Mouse (Mus musculus) embryonic facial prominence, embryonic 11.5 days (tissue): Measurements from ENCODE around the gene Tsn. TPM values are rescaled to one million over a fixed set of nuclear protein-coding genes. Genes with fewer than 3 reads are reported as not detected.
A peak's percentile ranks its signal among the peaks of the same experiment; 100 is the strongest.

ENCODE experiments used
- ATAC-seq: fragments of 200-750 bp; cut with Nextera tagmentation; replicated peaks from 2 replicates; pipeline ENCODE4 v1.8.0; 2017; ENCODE audit warnings: low read depth; ENCODE audit not compliant: insufficient number of reproducible peaks, low FRiP score, low TSS enrichment
- DNase-seq: peaks from one replicate; pipeline ENCODE4 v3.0.0-alpha.2; 2015; ENCODE audit warnings: low spot score
- H3K27ac ChIP-seq: fragments of 300-500 bp; sonication (generic); replicated peaks from 2 replicates; pipeline ENCODE4 v1.5.1; 2014; ENCODE audit warnings: mild to moderate bottlenecking, low read depth, low read length, control low read depth
- H3K27me3 ChIP-seq: fragments of 300-500 bp; sonication (generic); 2 replicates; pipeline ENCODE4 v1.6.1; 2014; ENCODE audit warnings: mild to moderate bottlenecking, low read length, moderate library complexity, mixed read lengths; ENCODE audit not compliant: control insufficient read depth, insufficient read depth
- H3K36me3 ChIP-seq: fragments of 300-500 bp; sonication (generic); replicated peaks from 2 replicates; pipeline ENCODE4 v1.6.1; 2014; ENCODE audit warnings: low read depth, mild to moderate bottlenecking, low read length, moderate library complexity, mixed read lengths; ENCODE audit not compliant: control insufficient read depth, insufficient read depth
- H3K4me1 ChIP-seq: fragments of 300-500 bp; sonication (generic); 2 replicates; pipeline ENCODE4 v1.6.1; 2014; ENCODE audit warnings: low read length, mixed read lengths; ENCODE audit not compliant: control insufficient read depth, insufficient read depth
- H3K4me2 ChIP-seq: fragments of 300-500 bp; sonication (generic); 2 replicates; pipeline ENCODE4 v1.6.1; 2014; ENCODE audit warnings: low read depth, mild to moderate bottlenecking, control low read depth, low read length, moderate library complexity
- H3K4me3 ChIP-seq: fragments of 300-500 bp; sonication (generic); 2 replicates; pipeline ENCODE4 v1.5.1; 2014; ENCODE audit warnings: low read depth, low read length, control low read depth
- H3K9ac ChIP-seq: fragments of 300-500 bp; sonication (generic); replicated peaks from 2 replicates; pipeline ENCODE4 v1.6.1; 2014; ENCODE audit warnings: mild to moderate bottlenecking, control low read depth, low read length
- H3K9me3 ChIP-seq: fragments of 300-500 bp; sonication (generic); replicated peaks from 2 replicates; pipeline ENCODE4 v1.6.1; 2016; ENCODE audit warnings: mild to moderate bottlenecking, low read length, inconsistent platforms, mixed read lengths; ENCODE audit not compliant: control insufficient read depth
- WGBS: fragments of 180-500 bp; shearing (Covaris S2); extraction: QIAGEN DNeasy Blood & Tissue Kit; methylation state at CpG from one replicate; pipeline ENCODE4 v1.1.7; 2014; 5-methylcytosine and 5-hydroxymethylcytosine counted together
- polyA plus RNA-seq: library from polyadenylated mRNA; unstranded; fragments of >200 nt; fragmentation: Nextera tagmentation; extraction: Ambion mirVana; gene quantifications from 2 replicates; pipeline ENCODE4 v1.2.1, GENCODE M21; 2014

Gene Tsn
- polyA plus RNA-seq, 1 experiment from 2014 or later = 403 TPM

- Histone ChIP-seq H3K27me3 (no peaks in the 10 kb centered on the region), H3K4me3 (peak within 1 kb of the TSS; percentile 85), H3K27ac (no peak within 1 kb of the TSS), H3K9me3 (no peaks in the 10 kb centered on the region), H3K9ac (peak within 1 kb of the TSS; percentile 85), H3K36me3 (no peaks in the 10 kb centered on the region), H3K4me2 (peak within 1 kb of the TSS; percentile 78), H3K4me1 (no peaks in the 10 kb centered on the region; the same call in 1 of the 2 replicates)
- DNase-seq (peak; percentile 98), ATAC-seq (peak; percentile 92)
- WGBS = under 1% methylated on average over 37 of the region's 37 CpGs
Observed at GRCm38 (mm10) chr1:118321661-118322201, 10.2 kb upstream of the Tsn start, which contains the start of gene Nifk. Gene Nifk (plus strand): TSS chr1:118321839.

GRCm38 (mm10) chr1:118320696-118321095, 9.2 kb upstream of the Tsn start:
- Histone ChIP-seq H3K9ac (no peak overlapping the region), H3K4me1 (no peaks in the 10 kb centered on the region; the same call in 1 of the 2 replicates), H3K4me3 (no peak overlapping the region), H3K27me3 (no peaks in the 10 kb centered on the region), H3K4me2 (no peak overlapping the region), H3K27ac (no peak overlapping the region), H3K9me3 (no peaks in the 10 kb centered on the region), H3K36me3 (no peaks in the 10 kb centered on the region)
- ATAC-seq (no peak), DNase-seq (peak; percentile 15)
- 70% methylated on average over 2 of the region's 2 CpGs for WGBS

- WGBS = under 1% methylated on average over 67 of the region's 67 CpGs
- Histone ChIP-seq H3K9ac (peak overlapping the region; percentile 81), H3K36me3 (no peaks in the 10 kb centered on the region), H3K9me3 (no peaks in the 10 kb centered on the region), H3K27ac (peak overlapping the region; percentile 78), H3K4me3 (peak overlapping the region; percentile 79), H3K27me3 (no peaks in the 10 kb centered on the region), H3K4me2 (peak overlapping the region; percentile 56), H3K4me1 (no peaks in the 10 kb centered on the region)
- DNase-seq = peak; percentile 93
- ATAC-seq = peak; percentile 100
Observed at GRCm38 (mm10) chr1:118310780-118311621, 538 bp downstream of the Tsn start.

DNA sequence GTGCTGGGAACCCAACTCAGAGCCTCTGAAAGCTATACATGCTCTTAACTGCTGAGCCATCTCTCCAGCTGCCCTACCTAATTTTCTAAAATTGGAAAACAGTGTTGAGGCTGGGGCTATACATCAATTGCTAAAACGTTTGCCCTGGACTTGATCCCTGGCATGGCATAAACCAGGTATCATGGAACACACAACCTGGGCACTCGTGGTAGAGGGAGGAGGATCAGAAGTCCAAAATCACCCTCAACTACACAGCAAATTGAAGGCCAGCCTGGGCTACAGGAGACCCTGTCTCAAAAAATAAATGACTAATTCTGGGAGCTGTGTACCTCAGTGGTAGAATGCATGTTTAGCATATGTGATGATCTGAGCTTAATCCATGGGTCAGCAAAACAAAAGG, 13.8 kb downstream of the Tsn start:
- no peaks in the 10 kb centered on the region for H3K4me1 ChIP-seq
- H3K36me3 ChIP-seq = peaks cover 2% of the 10 kb centered on the region
- H3K9me3 ChIP-seq = no peaks in the 10 kb centered on the region
- H3K9ac ChIP-seq = no peak overlapping the region
- ATAC-seq (no peak), DNase-seq (no peak)
- no peak overlapping the region for H3K4me2 ChIP-seq
- no peaks in the 10 kb centered on the region for H3K27me3 ChIP-seq
- no peak overlapping the region for H3K4me3 ChIP-seq
- no peak overlapping the region for H3K27ac ChIP-seq
- 94% methylated on average over 2 of the region's 2 CpGs for WGBS

DNA sequence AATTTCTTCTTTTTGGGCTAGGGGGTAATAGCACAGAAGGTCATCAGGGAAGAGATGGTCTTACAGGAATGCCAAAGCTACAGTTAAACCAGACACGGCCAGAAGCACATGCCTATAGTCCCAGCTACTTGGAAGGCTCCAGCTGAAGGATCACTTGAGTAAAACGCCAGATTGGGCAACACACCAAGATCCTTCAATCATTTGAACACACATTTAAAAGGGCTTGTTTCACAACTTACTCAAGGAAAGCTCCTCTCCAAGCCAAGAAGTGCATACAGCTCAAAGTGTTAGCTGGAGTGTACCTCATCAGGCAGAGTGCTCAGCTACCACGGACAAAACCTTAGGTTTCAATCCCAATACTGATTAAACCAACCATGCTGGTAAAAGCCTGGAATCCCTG, 14.9 kb downstream of the Tsn start:
- Histone ChIP-seq H3K9me3 (no peaks in the 10 kb centered on the region), H3K36me3 (peaks cover 2% of the 10 kb centered on the region), H3K4me1 (no peaks in the 10 kb centered on the region), H3K4me2 (no peak overlapping the region), H3K27me3 (no peaks in the 10 kb centered on the region), H3K9ac (no peak overlapping the region), H3K4me3 (no peak overlapping the region), H3K27ac (no peak overlapping the region)
- DNase-seq = no peak
- 83% methylated on average over 3 of the region's 3 CpGs for WGBS
- ATAC-seq = no peak

DNA sequence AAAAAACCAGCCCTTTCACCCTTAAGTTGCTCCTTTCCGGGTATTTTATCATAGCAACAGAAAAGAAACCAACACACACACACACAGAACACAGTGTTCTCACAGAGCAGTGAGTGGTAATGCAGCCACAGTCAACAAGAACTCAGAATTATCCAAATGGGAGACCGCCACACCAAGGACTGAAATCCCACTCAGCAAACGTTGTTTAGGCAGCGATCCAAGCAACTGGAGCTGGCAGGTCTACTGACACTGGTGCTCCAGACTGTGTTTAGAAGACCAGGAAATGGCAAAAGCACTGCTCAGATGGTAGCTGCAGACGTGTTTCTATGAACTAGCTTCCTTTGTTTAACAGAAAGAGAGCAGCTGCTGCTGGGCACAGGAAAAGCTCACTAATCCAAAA, 16.7 kb downstream of the Tsn start:
- Histone ChIP-seq H3K9ac (no peak overlapping the region), H3K36me3 (peaks cover 2% of the 10 kb centered on the region; the same call in 1 of the 2 replicates), H3K4me1 (no peaks in the 10 kb centered on the region), H3K27me3 (no peaks in the 10 kb centered on the region), H3K4me3 (no peak overlapping the region), H3K27ac (no peak overlapping the region), H3K9me3 (no peaks in the 10 kb centered on the region), H3K4me2 (no peak overlapping the region)
- DNase-seq (no peak), ATAC-seq (no peak)
- WGBS = 76% methylated on average over 5 of the region's 5 CpGs

- ATAC-seq (no peak), DNase-seq (no peak)
- no peak overlapping the region for H3K9ac ChIP-seq
- no peaks in the 10 kb centered on the region for H3K9me3 ChIP-seq
- WGBS = 95% methylated on average over 3 of the region's 3 CpGs
- H3K4me3 ChIP-seq = no peak overlapping the region
- H3K36me3 ChIP-seq = peaks cover 2% of the 10 kb centered on the region; the same call in 1 of the 2 replicates
- no peaks in the 10 kb centered on the region for H3K4me1 ChIP-seq
- no peak overlapping the region for H3K4me2 ChIP-seq
- H3K27me3 ChIP-seq = no peaks in the 10 kb centered on the region
- H3K27ac ChIP-seq = no peak overlapping the region
Observed at GRCm38 (mm10) chr1:118294192-118294591, 17.3 kb downstream of the Tsn start.

- Histone ChIP-seq H3K27me3 (no peaks in the 10 kb centered on the region), H3K4me2 (no peak overlapping the region), H3K4me3 (no peak overlapping the region), H3K36me3 (no peaks in the 10 kb centered on the region; the same call in 1 of the 2 replicates), H3K9ac (no peak overlapping the region), H3K4me1 (no peaks in the 10 kb centered on the region), H3K9me3 (no peaks in the 10 kb centered on the region), H3K27ac (no peak overlapping the region)
- ATAC-seq (no peak), DNase-seq (no peak)
- WGBS = 91% methylated on average over 4 of the region's 4 CpGs
Observed at GRCm38 (mm10) chr1:118292291-118292690, 19.2 kb downstream of the Tsn start.
